Mouse (Mus musculus): ENCODE measurements around the gene Il17f.
"Not testable (repeated sequence)": the region's sequence is repeated elsewhere in the genome, so short reads cannot be mapped to it uniquely, and the experiment has no call there.

Il17f gene

GRCm38 (mm10) chr1:20790517-20790916, at the start of gene Il17f:
Gene Il17f, minus strand, starts transcription at chr1:20790617.
- DNase-seq (ENCODE audit: low spot score in 2 of 2): not testable (repeated sequence)

GRCm38 (mm10) chr1:20839911-20840310, 49.5 kb upstream of the Il17f start:
- peak in 1 of 2 experiments; percentile 9 for DNase-seq (ENCODE audit: low spot score in 2 of 2)

GRCm38 (mm10) chr1:20836551-20837125, 46.2 kb upstream of the Il17f start:
- DNase-seq (ENCODE audit: low spot score in 2 of 2): no peak

GRCm38 (mm10) chr1:20833141-20833511, 42.7 kb upstream of the Il17f start:
- DNase-seq (ENCODE audit: low spot score in 2 of 2): no peak

GRCm38 (mm10) chr1:20832473-20833140, 42.2 kb upstream of the Il17f start:
- no peak for DNase-seq (ENCODE audit: low spot score in 2 of 2)

GRCm38 (mm10) chr1:20830546-20830945, 40.1 kb upstream of the Il17f start:
- no peak for DNase-seq (ENCODE audit: low spot score in 2 of 2)

GRCm38 (mm10) chr1:20828061-20828460, 37.6 kb upstream of the Il17f start:
- no peak for DNase-seq (ENCODE audit: low spot score in 2 of 2)

DNA sequence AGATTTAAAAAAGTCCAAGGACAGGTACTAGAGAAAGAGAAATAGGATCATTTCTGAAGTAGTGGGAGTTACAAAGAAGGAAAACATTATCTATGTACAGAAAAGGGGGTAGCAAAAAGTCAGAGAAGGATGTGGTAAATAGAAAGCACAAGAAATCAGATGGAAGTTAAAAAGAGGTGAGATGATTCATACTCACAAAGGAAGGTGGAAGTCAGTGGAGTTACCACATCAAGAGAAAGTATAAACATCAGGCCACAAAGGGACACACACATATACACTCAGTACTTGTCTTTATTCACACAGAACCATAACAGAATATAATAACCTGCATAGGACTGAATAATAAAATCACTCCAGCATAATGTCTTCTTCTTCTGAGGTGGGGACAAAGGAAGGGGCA, 34.6 kb upstream of the Il17f start:
- DNase-seq (ENCODE audit: low spot score in 2 of 2): no peak

DNA sequence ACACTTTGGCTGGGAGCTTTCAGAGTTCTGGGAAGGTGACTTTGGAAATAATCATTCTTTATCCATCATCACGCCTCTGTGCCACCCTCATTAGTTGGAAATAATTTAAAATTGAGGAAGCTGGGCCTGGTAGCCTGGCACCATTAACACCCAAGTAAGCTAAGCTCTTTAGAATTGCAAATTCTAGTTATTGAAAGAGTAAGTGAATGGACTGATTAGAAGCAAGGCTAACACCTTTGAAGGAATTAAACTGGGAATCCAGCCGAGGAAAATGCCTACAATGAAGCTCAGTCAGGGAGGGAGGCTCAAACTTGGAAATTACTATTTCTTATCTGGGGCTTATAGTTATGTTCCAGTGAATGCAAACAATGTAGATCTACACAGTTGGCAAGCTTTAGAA, 33.5 kb upstream of the Il17f start:
- DNase-seq (ENCODE audit: low spot score in 2 of 2): no peak

DNA sequence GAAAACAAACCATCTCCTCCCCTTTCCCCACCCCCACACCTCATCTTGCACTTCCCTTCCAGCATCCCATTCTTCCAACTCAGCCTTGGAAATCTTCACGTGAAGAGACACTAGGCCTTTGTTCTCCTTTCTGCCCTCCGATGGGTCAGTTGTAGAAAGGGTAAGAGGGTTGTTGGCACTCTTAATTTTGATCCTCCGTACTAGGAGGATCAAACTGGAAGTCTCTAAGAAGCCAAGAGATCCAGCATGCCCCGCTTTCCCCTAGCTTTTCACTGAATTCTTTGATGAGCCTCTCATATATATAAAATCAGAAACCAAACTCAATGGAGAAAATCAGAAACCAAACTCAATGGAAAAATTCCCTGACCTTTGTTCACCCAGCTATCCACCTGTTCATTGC, 33.1 kb upstream of the Il17f start:
- no peak for DNase-seq (ENCODE audit: low spot score in 2 of 2)

DNA sequence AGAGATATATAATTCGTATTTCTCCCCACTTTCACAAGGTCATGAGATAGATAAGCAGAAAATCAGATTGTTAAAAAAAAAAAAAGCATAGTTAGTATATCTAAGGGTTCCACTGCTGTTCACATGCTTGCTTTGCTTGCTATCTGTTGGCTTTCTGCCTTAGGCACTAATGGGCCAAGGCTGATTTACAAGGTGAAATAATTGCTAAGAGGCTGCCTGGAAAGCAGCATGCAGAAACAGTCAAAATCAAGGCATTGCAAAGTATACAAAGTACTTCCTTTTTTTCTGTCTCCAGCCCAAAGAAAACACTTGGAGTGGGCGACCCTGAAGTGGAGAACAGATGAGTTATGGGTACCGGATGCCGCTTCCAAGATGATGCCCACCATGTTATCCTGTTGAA, 30.5 kb upstream of the Il17f start:
- no peak for DNase-seq (ENCODE audit: low spot score in 2 of 2)

- peak; percentile 93 to 96 for DNase-seq (ENCODE audit: low spot score in 2 of 2)
Observed at GRCm38 (mm10) chr1:20819771-20820605, 29.6 kb upstream of the Il17f start, which contains the start of gene Mcm3. Gene Mcm3, minus strand, starts transcription at chr1:20820312.

- DNase-seq (ENCODE audit: low spot score in 2 of 2): no peak
Observed at GRCm38 (mm10) chr1:20817596-20817995, 27.2 kb upstream of the Il17f start.

GRCm38 (mm10) chr1:20817172-20817571, 26.8 kb upstream of the Il17f start:
- DNase-seq (ENCODE audit: low spot score in 2 of 2): no peak

DNA sequence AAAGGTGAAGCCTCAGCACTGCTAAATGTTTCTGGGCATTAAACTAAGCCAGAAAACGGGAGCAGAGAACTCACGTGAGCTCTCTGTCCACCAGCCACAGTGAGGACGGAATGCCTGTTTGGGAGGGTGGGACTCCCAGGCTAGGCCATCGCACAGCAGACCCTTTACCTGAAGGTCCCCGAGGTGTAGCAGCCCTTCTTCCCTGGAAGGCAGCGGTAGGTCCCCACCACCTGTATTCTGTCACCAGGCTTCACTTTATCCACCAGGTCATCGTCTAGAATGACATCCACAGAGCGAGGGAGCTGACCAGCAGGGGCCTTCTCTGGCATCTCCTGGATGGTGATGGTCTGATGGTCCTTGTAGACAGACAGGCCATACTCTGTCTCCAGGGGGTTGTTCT, 24.1 kb upstream of the Il17f start:
- DNase-seq (ENCODE audit: low spot score in 2 of 2): no peak

DNA sequence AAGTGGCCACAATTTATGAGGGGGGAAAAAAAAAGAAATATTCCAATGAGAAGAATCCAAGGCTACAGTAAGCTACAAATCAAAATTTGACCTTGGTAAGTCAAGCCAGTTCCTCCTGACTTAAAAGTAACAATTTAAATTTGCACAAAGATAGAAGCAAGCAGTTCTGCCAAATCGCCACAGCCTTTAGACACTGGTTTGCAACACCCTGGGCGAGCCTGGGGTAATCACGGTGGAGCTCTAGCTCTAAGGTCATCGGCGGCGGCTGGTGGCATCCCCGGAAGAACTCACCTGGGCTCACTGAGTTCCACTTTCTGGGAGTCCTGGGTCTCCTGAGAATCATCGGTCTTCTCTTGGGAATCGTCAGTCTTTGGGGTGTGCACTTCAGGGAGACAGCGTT, 14.1 kb upstream of the Il17f start:
- no peak for DNase-seq (ENCODE audit: low spot score in 2 of 2)

DNA sequence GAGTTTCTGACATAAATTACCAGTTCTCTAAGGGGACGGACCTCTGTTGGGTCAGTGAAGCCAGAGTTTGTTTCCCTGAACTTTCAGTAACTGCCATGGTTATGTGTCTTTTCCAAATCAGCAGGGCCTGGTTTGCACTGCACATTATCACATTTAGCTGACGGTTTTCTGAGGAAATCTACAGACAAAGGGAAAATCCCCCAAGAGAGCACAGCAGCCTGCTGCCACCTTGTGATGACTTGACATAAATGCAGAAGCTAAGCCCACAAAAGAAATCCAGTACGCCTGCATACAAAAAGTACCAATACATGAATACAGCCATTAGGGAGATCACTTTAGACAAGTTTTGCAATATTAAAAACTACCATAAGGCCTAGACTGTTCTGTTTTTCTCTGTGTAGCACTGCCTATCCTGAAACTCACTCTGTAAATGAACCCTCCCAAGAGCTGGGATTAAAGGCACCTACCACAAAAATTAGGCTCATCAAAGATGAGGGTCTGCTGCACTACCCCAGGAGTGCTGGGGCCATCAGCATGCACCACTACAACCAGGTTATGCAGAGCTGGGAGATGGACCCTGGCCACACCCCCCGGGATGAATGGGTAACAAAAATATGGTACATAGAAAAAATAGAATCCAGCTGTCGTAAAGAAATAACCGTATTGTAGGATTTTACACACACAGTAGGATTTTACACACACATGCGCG, 11.4 kb upstream of the Il17f start:
- DNase-seq (ENCODE audit: low spot score in 2 of 2): peak in 1 of 2 experiments; percentile 63

DNA sequence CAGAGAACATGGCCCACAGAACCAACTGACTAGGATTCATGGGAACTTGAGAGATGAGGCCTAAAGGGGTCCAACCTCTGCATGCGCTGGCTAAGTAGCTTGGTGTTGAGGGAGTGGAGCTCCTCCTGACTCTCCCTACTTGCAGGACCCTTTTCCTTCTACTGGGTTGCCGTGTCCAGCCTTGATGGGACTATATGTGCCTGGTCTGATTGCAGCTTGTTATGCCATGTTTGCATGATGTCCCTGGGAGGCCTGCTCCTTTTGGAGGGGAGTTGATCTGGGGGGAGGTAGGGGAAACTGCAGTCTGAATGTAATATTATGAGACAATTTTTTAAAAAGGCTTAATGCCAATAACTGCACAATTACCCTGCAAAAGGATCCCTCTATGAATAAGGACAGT, 10.9 kb upstream of the Il17f start:
- no peak for DNase-seq (ENCODE audit: low spot score in 2 of 2)

GRCm38 (mm10) chr1:20795178-20795577, 4.8 kb upstream of the Il17f start:
- DNase-seq (ENCODE audit: low spot score in 2 of 2): no peak

DNA sequence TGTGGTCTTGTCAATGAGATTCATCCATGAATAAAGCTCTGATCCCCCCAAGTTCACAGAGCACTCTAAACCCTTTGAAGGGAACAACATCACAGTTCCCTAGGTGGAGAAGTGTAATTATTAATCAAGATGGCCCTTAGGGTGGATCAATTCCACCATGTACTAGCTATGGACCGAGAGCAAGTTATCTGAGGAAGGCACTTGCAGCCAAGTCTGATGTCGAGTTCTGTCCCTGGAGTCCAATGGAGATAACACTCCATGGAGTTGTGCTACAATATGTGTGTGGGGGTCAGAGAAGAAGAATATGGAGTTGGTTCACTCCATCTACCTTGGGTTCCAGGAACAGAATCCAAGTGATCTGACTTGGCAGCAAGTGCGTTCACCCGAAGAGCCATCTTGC, 4.3 kb upstream of the Il17f start:
- no peak for DNase-seq (ENCODE audit: low spot score in 2 of 2)

GRCm38 (mm10) chr1:20791414-20791813, 997 bp upstream of the Il17f start:
- DNase-seq (ENCODE audit: low spot score in 2 of 2): no peak

DNA sequence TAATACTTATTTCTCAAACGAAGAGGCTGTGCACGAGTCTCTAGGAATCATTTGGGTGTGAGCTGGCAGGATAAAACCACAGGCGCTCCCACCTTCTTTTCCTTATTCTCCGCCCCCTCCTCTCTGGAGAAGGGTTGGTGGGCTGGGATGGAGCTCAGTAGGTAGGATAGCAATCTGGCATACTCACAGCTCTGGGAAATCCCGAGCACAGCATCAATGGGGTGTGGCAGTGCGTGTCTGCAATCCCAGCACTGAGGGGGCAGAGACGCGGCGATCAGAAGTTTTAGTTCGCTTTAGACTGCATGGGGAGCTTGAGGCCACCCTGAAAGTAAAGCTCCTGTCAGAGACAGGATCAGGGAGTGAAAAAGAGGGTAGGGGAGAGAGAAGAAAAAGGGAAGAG, 2.0 kb downstream of the Il17f start:
- no peak for DNase-seq (ENCODE audit: low spot score in 2 of 2)

Data from left cerebral cortex, adult 9 months (tissue).